Mouse (Mus musculus): ENCODE data around the gene Ppp2r5c.

GRCm38 (mm10) chr12:110549437-110550112 is 102.7 kb downstream of the Ppp2r5c start:
- TF ChIP-seq EP300 (IDR thresholded peaks at IDR 0.05; ENCODE audit: low read depth), result no peak
- TF ChIP-seq CTCF (IDR thresholded peaks at IDR 0.05; ENCODE audit: low read depth), result no peak
